Mouse (Mus musculus): Measurements from ENCODE around the gene Ctbp1.

GRCm38 (mm10) chr5:33239111-33239714, 35.6 kb downstream of the Ctbp1 start:
- TF ChIP-seq POLR2A (IDR thresholded peaks at IDR 0.05; ENCODE audit: borderline replicate concordance, extremely low read depth, low read depth, low read length) (no peak), CTCF (IDR thresholded peaks at IDR 0.05; ENCODE audit: insufficient read depth, low read length) (no peak)
